Mouse (Mus musculus) limb, embryonic 15.5 days (tissue): ENCODE measurements around the gene Npas1. TPM values are rescaled to one million over a fixed set of nuclear protein-coding genes. Genes with fewer than 3 reads are reported as not detected.

Experiments used
- ATAC-seq: fragments of 200-750 bp; cut with Nextera tagmentation; 2 replicates; pipeline ENCODE4 v1.8.0; 2017; ENCODE audit warnings: low read depth, moderate TSS enrichment; ENCODE audit not compliant: insufficient number of reproducible peaks, low FRiP score, low TSS enrichment
- H3K27ac ChIP-seq: fragments of 300-500 bp; sonication (generic); 2 replicates; pipeline ENCODE4 v1.5.1; 2015; ENCODE audit warnings: moderate library complexity, mild to moderate bottlenecking, inconsistent platforms
- H3K27me3 ChIP-seq: fragments of 300-500 bp; sonication (generic); 2 replicates; pipeline ENCODE4 v1.6.1; 2015; ENCODE audit warnings: inconsistent platforms
- H3K36me3 ChIP-seq: fragments of 300-500 bp; sonication (generic); 2 replicates; pipeline ENCODE4 v1.6.1; 2015; ENCODE audit warnings: inconsistent platforms
- H3K4me1 ChIP-seq: fragments of 300-500 bp; sonication (generic); 2 replicates; pipeline ENCODE4 v1.6.1; 2015; ENCODE audit warnings: inconsistent platforms
- H3K4me2 ChIP-seq: fragments of 300-500 bp; sonication (generic); 2 replicates; pipeline ENCODE4 v1.6.1; 2015; ENCODE audit warnings: mild to moderate bottlenecking, inconsistent platforms
- H3K4me3 ChIP-seq: fragments of 300-500 bp; sonication (generic); 2 replicates; pipeline ENCODE4 v1.5.1; 2015; ENCODE audit warnings: mild to moderate bottlenecking, inconsistent platforms
- H3K9ac ChIP-seq: fragments of 300-500 bp; sonication (generic); 2 replicates; pipeline ENCODE4 v1.6.1; 2015; ENCODE audit warnings: inconsistent platforms
- H3K9me3 ChIP-seq: fragments of 300-500 bp; sonication (generic); 2 replicates; pipeline ENCODE4 v1.6.1; 2016; ENCODE audit warnings: inconsistent platforms
- whole genome bisulfite sequencing: fragments of 180-500 bp; shearing (Covaris S2); methylation state at CpG from one replicate; pipeline ENCODE4 v1.1.7; 2015; 5-methylcytosine and 5-hydroxymethylcytosine counted together
- polyA plus RNA-seq: library from polyadenylated mRNA; unstranded; fragments of >200 nt; fragmentation: Nextera tagmentation; extraction: Ambion mirVana; gene quantifications from 2 replicates; pipeline ENCODE4 v1.2.1, GENCODE M21; 2015

The Npas1 gene
- polyA plus RNA-seq, 1 experiment from 2014 or later: 0.22 TPM

DNA sequence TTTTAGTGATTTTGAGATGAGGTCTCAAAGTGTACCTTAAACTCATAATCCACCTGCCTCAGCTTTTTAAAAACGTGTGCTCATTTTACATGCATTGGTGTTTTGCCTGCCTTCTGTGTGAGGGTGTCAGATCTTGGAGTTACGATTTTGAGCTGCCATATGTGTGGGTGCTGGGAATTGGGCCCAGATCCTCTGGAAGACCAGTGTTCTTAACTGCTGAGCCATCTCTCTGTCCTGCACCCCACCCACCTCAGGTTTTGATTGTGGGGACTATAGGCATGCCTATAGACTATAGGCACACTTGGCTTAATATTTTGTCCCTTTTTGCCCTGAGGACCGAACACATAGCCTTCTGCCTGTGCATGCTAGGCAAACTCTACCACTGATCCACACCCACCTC, 14.7 kb upstream of the Npas1 start:
- no peaks in the 10 kb centered on the region for H3K9me3 ChIP-seq
- no peak overlapping the region for H3K27ac ChIP-seq
- peaks cover 21% of the 10 kb centered on the region for H3K36me3 ChIP-seq
- no peak overlapping the region for H3K4me2 ChIP-seq
- H3K27me3 ChIP-seq: no peaks in the 10 kb centered on the region
- no peak overlapping the region for H3K4me3 ChIP-seq
- ATAC-seq: no peak
- WGBS: 55% methylated on average over 3 of the region's 3 CpGs
- no peak overlapping the region for H3K9ac ChIP-seq
- H3K4me1 ChIP-seq: no peaks in the 10 kb centered on the region

- no peak overlapping the region for H3K27ac ChIP-seq
- peaks cover 17% of the 10 kb centered on the region for H3K36me3 ChIP-seq
- no peak overlapping the region for H3K4me3 ChIP-seq
- no peak overlapping the region for H3K9ac ChIP-seq
- no peak overlapping the region for H3K4me2 ChIP-seq
- no peaks in the 10 kb centered on the region for H3K27me3 ChIP-seq
- H3K4me1 ChIP-seq: no peaks in the 10 kb centered on the region
- no peak for ATAC-seq
- WGBS: 26% methylated on average over 3 of the region's 3 CpGs
- H3K9me3 ChIP-seq: no peaks in the 10 kb centered on the region
Observed at GRCm38 (mm10) chr7:16491759-16492158, 14.2 kb upstream of the Npas1 start.

DNA sequence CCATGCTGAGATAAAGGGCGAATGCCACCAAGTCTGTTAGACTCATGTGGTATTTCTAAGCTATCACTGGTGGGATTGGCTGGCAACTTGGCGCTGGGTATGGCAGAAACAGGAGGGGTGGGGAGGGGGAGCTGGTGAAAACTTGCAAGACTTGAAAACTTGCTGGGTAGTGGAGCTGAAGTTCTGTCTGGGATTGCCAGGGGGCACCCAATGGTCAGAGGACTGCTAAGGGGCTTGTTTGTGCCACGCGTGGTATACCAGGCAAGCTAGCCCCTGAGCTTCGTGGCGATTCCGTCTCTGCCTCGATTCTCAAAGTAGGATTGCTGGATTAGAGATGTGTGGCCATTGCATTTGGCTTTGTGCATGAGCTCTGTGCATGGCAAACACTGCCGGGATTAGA, 12.4 kb upstream of the Npas1 start:
- Histone ChIP-seq H3K27me3 (no peaks in the 10 kb centered on the region), H3K36me3 (no peaks in the 10 kb centered on the region), H3K4me3 (no peak overlapping the region), H3K4me1 (no peaks in the 10 kb centered on the region), H3K9ac (no peak overlapping the region), H3K27ac (no peak overlapping the region), H3K4me2 (no peak overlapping the region), H3K9me3 (no peaks in the 10 kb centered on the region)
- ATAC-seq: no peak
- WGBS: 87% methylated on average over 9 of the region's 9 CpGs

- ATAC-seq: no peak
- Histone ChIP-seq H3K9me3 (no peaks in the 10 kb centered on the region), H3K4me1 (no peaks in the 10 kb centered on the region), H3K27ac (no peak overlapping the region), H3K4me3 (no peak overlapping the region), H3K36me3 (no peaks in the 10 kb centered on the region), H3K9ac (no peak overlapping the region), H3K4me2 (no peak overlapping the region), H3K27me3 (no peaks in the 10 kb centered on the region)
Observed at GRCm38 (mm10) chr7:16488816-16489215, 11.3 kb upstream of the Npas1 start.

GRCm38 (mm10) chr7:16476600-16476989, 933 bp downstream of the Npas1 start:
- H3K36me3 ChIP-seq: no peaks in the 10 kb centered on the region
- H3K4me1 ChIP-seq: peaks cover 26% of the 10 kb centered on the region
- no peak for ATAC-seq
- no peak overlapping the region for H3K27ac ChIP-seq
- H3K9ac ChIP-seq: no peak overlapping the region
- WGBS: 2% methylated on average over 34 of the region's 34 CpGs
- no peaks in the 10 kb centered on the region for H3K9me3 ChIP-seq
- H3K27me3 ChIP-seq: peaks cover 63% of the 10 kb centered on the region
- H3K4me3 ChIP-seq: peak overlapping the region; percentile 29
- H3K4me2 ChIP-seq: peak overlapping the region; percentile 46

- H3K36me3 ChIP-seq: no peaks in the 10 kb centered on the region
- H3K9ac ChIP-seq: no peak overlapping the region
- 1% methylated on average over 59 of the region's 59 CpGs for WGBS
- H3K27ac ChIP-seq: no peak overlapping the region
- no peak for ATAC-seq
- H3K4me2 ChIP-seq: peak overlapping the region; percentile 46
- no peaks in the 10 kb centered on the region for H3K9me3 ChIP-seq
- peak overlapping the region; percentile 29 for H3K4me3 ChIP-seq
- peaks cover 26% of the 10 kb centered on the region for H3K4me1 ChIP-seq
- H3K27me3 ChIP-seq: peaks cover 67% of the 10 kb centered on the region
Observed at GRCm38 (mm10) chr7:16475764-16476599, 1.5 kb downstream of the Npas1 start.

DNA sequence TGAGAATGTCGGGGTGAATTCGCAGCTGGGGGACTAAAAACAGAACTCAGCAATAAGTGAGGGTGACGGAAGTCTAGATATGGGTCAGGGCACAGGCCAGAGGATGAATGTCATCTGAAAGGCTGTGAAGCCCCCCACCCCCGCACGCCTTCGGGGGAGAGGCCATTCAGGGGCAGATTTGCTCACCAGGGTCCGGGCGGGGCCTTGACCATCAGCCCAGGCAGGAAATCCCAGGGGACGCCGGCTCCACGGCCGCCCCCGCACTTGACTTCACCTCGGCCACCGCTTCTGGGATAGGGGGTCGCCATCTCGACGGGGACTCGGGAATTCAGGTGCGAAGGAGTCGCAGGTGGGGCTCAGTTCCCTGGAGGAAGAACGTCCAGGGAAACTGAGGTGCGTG, 2.2 kb downstream of the Npas1 start:
- Histone ChIP-seq H3K27me3 (peaks cover 74% of the 10 kb centered on the region), H3K27ac (no peak overlapping the region), H3K36me3 (no peaks in the 10 kb centered on the region), H3K4me3 (peak overlapping the region; percentile 29), H3K4me2 (peak overlapping the region; percentile 31), H3K9me3 (no peaks in the 10 kb centered on the region), H3K9ac (no peak overlapping the region), H3K4me1 (peaks cover 26% of the 10 kb centered on the region)
- 6% methylated on average over 23 of the region's 23 CpGs for WGBS
- no peak for ATAC-seq

GRCm38 (mm10) chr7:16474445-16474844, 3.1 kb downstream of the Npas1 start:
- Histone ChIP-seq H3K4me2 (peak overlapping the region; percentile 34; the same call in 1 of the 2 replicates), H3K9ac (no peak overlapping the region), H3K27me3 (peaks cover 81% of the 10 kb centered on the region), H3K4me3 (peak overlapping the region; percentile 24), H3K27ac (no peak overlapping the region), H3K36me3 (no peaks in the 10 kb centered on the region), H3K9me3 (no peaks in the 10 kb centered on the region), H3K4me1 (peaks cover 26% of the 10 kb centered on the region)
- 3% methylated on average over 33 of the region's 33 CpGs for WGBS
- ATAC-seq: no peak

DNA sequence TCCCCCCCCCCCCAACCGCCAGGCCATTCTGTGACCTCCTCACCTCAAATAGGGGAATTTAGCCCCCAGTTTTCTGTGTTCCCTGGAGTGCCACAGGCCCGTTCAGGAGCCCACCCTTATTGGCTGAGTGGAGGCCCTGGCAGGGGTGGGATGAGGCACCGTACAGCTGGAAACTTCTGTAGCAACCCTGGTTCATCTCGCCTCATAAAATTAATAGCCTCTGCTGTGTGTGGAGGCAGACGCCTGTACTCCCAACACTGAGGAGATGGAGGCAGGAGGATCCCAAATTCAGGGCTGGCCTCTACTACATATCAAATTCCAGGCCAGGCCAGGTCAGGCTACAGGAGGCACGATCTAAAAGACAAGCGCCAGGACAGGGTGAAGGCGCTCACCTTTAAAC, 3.7 kb downstream of the Npas1 start:
- no peak overlapping the region for H3K27ac ChIP-seq
- no peak overlapping the region for H3K9ac ChIP-seq
- ATAC-seq: no peak
- H3K9me3 ChIP-seq: no peaks in the 10 kb centered on the region
- 32% methylated on average over 8 of the region's 8 CpGs for WGBS
- no peak overlapping the region for H3K4me3 ChIP-seq
- peaks cover 26% of the 10 kb centered on the region for H3K4me1 ChIP-seq
- no peaks in the 10 kb centered on the region for H3K36me3 ChIP-seq
- H3K27me3 ChIP-seq: peaks cover 87% of the 10 kb centered on the region
- H3K4me2 ChIP-seq: no peak overlapping the region

DNA sequence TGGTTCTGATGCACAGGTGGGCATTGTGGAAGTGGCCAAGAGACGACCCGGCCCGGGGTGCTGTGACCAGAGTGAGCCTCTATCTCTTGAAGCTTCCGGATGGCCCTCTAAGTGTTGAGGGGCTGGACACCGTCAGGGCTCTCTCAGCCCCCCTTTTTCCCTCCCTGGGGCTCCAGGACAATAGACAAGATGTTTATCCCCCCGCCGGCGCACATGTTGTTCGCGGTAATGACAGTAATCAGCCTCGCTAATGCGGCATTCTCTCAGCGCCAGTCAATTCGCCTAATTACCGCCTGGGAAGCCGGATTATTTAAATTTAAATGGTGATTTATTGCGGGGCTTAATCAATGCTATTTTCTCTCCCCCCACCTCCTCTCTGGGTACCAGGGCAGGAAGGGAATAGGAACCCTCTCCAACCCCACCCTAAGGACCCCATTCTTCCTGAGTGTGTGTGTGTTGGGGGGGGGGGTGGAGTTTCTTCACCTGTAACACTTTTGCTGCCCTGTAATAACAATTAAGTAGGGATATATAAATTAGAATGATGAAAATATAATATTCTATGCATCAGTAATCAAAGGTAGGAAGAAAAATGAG, 5.3 kb downstream of the Npas1 start:
- Histone ChIP-seq H3K4me1 (peaks cover 29% of the 10 kb centered on the region), H3K36me3 (no peaks in the 10 kb centered on the region), H3K4me3 (no peak overlapping the region), H3K9me3 (no peaks in the 10 kb centered on the region), H3K4me2 (no peak overlapping the region), H3K27me3 (peaks cover 84% of the 10 kb centered on the region), H3K27ac (no peak overlapping the region), H3K9ac (no peak overlapping the region)
- 5% methylated on average over 17 of the region's 17 CpGs for WGBS
- ATAC-seq: no peak

GRCm38 (mm10) chr7:16471549-16471948, 6.0 kb downstream of the Npas1 start:
- Histone ChIP-seq H3K9me3 (no peaks in the 10 kb centered on the region), H3K27me3 (peaks cover 77% of the 10 kb centered on the region), H3K9ac (no peak overlapping the region), H3K4me3 (no peak overlapping the region), H3K27ac (no peak overlapping the region), H3K4me2 (no peak overlapping the region), H3K36me3 (no peaks in the 10 kb centered on the region), H3K4me1 (peaks cover 26% of the 10 kb centered on the region)
- ATAC-seq: no peak
- WGBS: 41% methylated on average over 9 of the region's 9 CpGs

GRCm38 (mm10) chr7:16468115-16468514, 9.4 kb downstream of the Npas1 start:
- H3K9ac ChIP-seq: no peak overlapping the region
- no peak overlapping the region for H3K4me2 ChIP-seq
- ATAC-seq: no peak
- 0 out of 2 replicates have a peak, but pooled peaks cover 2% of the 10 kb centered on the region for H3K4me1 ChIP-seq
- no peak overlapping the region for H3K27ac ChIP-seq
- H3K36me3 ChIP-seq: no peaks in the 10 kb centered on the region
- H3K4me3 ChIP-seq: no peak overlapping the region
- H3K27me3 ChIP-seq: peaks cover 44% of the 10 kb centered on the region
- no peaks in the 10 kb centered on the region for H3K9me3 ChIP-seq
- 23% methylated on average over 5 of the region's 5 CpGs for whole genome bisulfite sequencing
